Mouse (Mus musculus): ENCODE results near the gene Phb. TPM values are rescaled to one million over a fixed set of nuclear protein-coding genes. Genes with fewer than 3 reads are reported as not detected.

Phb gene
- polyA plus RNA-seq, 1 experiment from 2014 or later, result 147 TPM

DNA sequence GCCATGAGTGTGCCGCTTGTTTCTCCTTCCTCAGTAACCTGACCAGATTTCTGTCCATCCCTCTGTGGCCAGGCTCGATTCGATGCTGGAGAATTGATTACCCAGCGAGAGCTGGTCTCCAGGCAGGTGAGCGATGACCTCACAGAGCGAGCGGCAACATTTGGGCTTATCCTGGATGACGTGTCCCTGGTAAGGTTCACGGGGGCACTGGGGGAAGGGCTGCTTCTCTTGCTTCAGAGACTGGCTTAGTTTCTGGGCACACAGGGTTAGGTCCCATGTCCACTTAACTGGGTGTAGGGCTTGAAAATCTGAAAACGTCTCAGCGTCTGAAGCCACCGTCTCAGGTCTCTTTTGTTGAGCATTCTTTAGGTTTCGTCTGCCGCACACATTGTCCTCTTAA is 8.7 kb downstream of the Phb start:
- H3K27ac ChIP-seq (ENCODE audit: low read depth, low read length), result no peak overlapping the region
- H3K4me2 ChIP-seq (replicated peaks; ENCODE audit: low read depth), result no peak overlapping the region
- peaks cover 85% of the 10 kb centered on the region for H3K36me3 ChIP-seq (ENCODE audit: control insufficient read depth, insufficient read depth)

DNA sequence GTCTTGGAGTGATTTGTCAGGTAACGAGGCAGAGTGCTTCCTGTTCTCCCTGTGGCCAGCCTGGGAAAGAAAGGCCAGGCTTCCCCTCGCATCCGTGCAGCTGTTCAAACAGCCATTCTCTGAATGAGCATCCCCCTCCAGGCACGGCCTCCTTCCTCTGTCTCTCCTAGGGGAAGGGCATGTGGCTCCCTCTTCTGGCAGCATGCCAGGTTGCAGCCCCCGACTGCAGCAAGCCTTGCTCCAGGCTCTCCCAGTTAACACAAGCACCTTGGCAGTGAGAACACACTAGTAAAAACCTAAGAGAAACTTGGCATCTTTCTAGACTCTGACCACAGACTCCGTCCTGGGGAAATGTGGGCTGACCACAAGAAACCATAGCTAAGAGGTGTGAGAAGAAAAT is 9.6 kb downstream of the Phb start:
- H3K4me2 ChIP-seq (replicated peaks; ENCODE audit: low read depth), result no peak overlapping the region
- 0 out of 2 replicates have a peak, but pooled peaks have one; percentile 18 for ATAC-seq
- H3K36me3 ChIP-seq (ENCODE audit: control insufficient read depth, insufficient read depth), result peaks cover 83% of the 10 kb centered on the region
- no peak overlapping the region for H3K27ac ChIP-seq (ENCODE audit: low read depth, low read length)
- no peaks in the 10 kb centered on the region for H3K27me3 ChIP-seq (replicated peaks; ENCODE audit: control insufficient read depth, insufficient read depth, low read length)
- no peaks in the 10 kb centered on the region for H3K4me1 ChIP-seq (replicated peaks; ENCODE audit: control insufficient read depth, insufficient read depth, low read length)
- WGBS, result 22% methylated on average over 6 of the region's 6 CpGs
- no peak overlapping the region for H3K4me3 ChIP-seq (ENCODE audit: low read depth, low read length)
- H3K9me3 ChIP-seq (ENCODE audit: control insufficient read depth), result no peaks in the 10 kb centered on the region
- TF ChIP-seq CTCF (IDR thresholded peaks at IDR 0.05; ENCODE audit: low read depth), result peak; percentile 74
- H3K9ac ChIP-seq (ENCODE audit: low read depth, low read length), result no peak overlapping the region

More for the DNA sequence above, 8.7 kb downstream of the Phb start:
- TF ChIP-seq CTCF (IDR thresholded peaks at IDR 0.05; ENCODE audit: low read depth), result no peak
- H3K9ac ChIP-seq (ENCODE audit: low read depth, low read length), result no peak overlapping the region
- no peaks in the 10 kb centered on the region for H3K9me3 ChIP-seq (ENCODE audit: control insufficient read depth)
- WGBS, result 87% methylated on average over 14 of the region's 14 CpGs
- no peaks in the 10 kb centered on the region for H3K27me3 ChIP-seq (replicated peaks; ENCODE audit: control insufficient read depth, insufficient read depth, low read length)
- no peak overlapping the region for H3K4me3 ChIP-seq (ENCODE audit: low read depth, low read length)
- ATAC-seq, result no peak
- no peaks in the 10 kb centered on the region for H3K4me1 ChIP-seq (replicated peaks; ENCODE audit: control insufficient read depth, insufficient read depth, low read length)

DNA sequence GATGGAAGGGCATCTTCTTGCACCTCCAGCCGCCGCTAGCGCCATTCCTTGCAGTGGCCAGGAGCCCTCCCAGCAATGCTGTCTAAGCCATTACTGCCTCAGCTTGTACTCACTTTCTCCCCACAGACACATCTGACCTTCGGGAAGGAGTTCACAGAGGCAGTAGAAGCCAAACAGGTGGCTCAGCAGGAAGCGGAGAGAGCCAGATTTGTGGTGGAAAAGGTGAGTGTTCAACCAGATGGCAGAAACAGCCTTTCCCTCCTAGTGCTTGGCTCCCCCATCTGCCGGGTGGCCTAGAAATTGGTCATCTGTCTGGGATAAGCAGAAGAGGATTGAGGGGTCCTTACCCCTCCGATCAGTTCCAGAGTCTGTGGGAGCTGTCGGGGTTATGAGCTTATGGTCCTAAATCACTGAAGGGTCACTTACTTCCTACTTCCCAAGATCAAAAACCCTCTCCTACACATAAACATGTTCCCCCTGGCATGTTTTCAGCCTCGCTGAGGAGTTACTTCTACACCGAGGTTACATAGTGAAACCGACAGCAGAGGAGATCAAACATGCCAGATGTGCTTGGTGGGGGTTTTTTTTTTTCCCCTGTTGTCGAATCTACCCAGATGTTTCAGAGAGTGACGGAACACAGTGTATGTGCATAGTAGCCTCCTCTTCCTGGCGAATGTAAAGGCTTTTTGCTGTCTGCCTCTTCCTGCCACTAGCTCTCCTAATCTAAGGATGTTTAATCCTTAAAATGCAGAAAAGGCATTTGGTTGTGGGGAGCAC is 11.4 kb downstream of the Phb start:
- peaks cover 79% of the 10 kb centered on the region for H3K36me3 ChIP-seq (ENCODE audit: control insufficient read depth, insufficient read depth)
- TF ChIP-seq CTCF (IDR thresholded peaks at IDR 0.05; ENCODE audit: low read depth), result no peak
- ATAC-seq, result no peak
- no peak overlapping the region for H3K9ac ChIP-seq (ENCODE audit: low read depth, low read length)
- no peak overlapping the region for H3K4me2 ChIP-seq (replicated peaks; ENCODE audit: low read depth)
- H3K27me3 ChIP-seq (replicated peaks; ENCODE audit: control insufficient read depth, insufficient read depth, low read length), result no peaks in the 10 kb centered on the region
- H3K4me3 ChIP-seq (ENCODE audit: low read depth, low read length), result no peak overlapping the region
- H3K27ac ChIP-seq (ENCODE audit: low read depth, low read length), result no peak overlapping the region
- H3K9me3 ChIP-seq (ENCODE audit: control insufficient read depth), result no peaks in the 10 kb centered on the region
- H3K4me1 ChIP-seq (replicated peaks; ENCODE audit: control insufficient read depth, insufficient read depth, low read length), result no peaks in the 10 kb centered on the region
- WGBS, result 84% methylated on average over 14 of the region's 14 CpGs

DNA sequence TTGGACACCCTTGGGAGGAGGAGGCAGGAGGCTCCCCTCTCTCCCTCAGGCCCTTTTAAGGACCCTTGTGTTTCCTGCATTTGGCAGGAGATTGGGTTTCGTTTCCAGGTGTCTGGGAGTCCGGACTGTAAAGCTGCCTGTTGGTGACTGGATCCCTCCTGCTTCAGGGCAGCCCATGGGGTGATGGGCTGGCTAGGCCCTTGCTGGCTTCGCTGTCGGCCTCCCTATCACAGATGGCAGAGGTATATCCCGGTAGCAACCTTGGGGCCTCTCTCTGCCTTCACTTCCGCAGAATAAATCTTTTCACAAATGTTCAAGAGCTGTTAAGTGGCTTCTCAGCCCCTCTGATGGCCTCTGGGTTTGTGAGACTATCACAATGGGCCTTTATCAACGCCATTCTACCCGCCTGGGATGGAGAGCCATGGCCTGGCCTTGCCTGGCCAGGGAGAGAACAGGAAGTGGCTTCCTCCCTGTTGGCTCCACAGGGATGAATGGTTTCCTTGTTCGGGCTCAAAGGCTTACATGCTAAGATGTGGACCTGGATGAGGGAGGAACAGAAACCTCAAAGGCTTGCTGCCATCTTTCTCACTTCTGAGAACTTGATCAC is 15.3 kb downstream of the Phb start:
- H3K27me3 ChIP-seq (replicated peaks; ENCODE audit: control insufficient read depth, insufficient read depth, low read length), result no peaks in the 10 kb centered on the region
- no peaks in the 10 kb centered on the region for H3K4me1 ChIP-seq (replicated peaks; ENCODE audit: control insufficient read depth, insufficient read depth, low read length)
- H3K27ac ChIP-seq (ENCODE audit: low read depth, low read length), result peak overlapping the region; percentile 28; the same call in 1 of the 2 replicates
- H3K4me2 ChIP-seq (replicated peaks; ENCODE audit: low read depth), result no peak overlapping the region
- no peak overlapping the region for H3K9ac ChIP-seq (ENCODE audit: low read depth, low read length)
- WGBS, result 70% methylated on average over 9 of the region's 9 CpGs
- TF ChIP-seq CTCF (IDR thresholded peaks at IDR 0.05; ENCODE audit: low read depth), result no peak
- ATAC-seq, result no peak
- H3K9me3 ChIP-seq (ENCODE audit: control insufficient read depth), result no peaks in the 10 kb centered on the region
- no peak overlapping the region for H3K4me3 ChIP-seq (ENCODE audit: low read depth, low read length)
- peaks cover 46% of the 10 kb centered on the region for H3K36me3 ChIP-seq (ENCODE audit: control insufficient read depth, insufficient read depth)

DNA sequence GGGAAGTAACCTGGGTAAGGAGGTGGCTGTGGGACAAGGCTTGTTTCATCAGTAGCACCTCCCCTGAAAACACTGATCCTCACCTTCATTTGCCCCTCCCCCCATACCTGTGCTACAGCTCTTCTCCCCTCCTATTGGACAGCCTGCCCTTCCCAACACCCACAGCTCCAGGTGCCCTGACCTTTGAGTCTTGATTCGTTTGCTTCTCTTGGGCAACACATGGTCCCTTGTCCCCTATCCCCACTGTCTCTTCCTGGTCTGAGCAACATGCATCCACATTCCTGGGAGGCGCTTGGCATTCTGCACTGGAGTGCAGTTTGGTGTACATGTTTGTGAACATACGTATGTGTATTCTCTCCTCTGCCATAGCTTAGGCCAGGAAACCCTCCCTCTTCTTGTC is 16.2 kb downstream of the Phb start:
- WGBS, result 65% methylated on average over 3 of the region's 3 CpGs
- no peak overlapping the region for H3K27ac ChIP-seq (ENCODE audit: low read depth, low read length)
- peak; percentile 78 for ATAC-seq
- H3K27me3 ChIP-seq (replicated peaks; ENCODE audit: control insufficient read depth, insufficient read depth, low read length), result no peaks in the 10 kb centered on the region
- no peaks in the 10 kb centered on the region for H3K4me1 ChIP-seq (replicated peaks; ENCODE audit: control insufficient read depth, insufficient read depth, low read length)
- H3K36me3 ChIP-seq (ENCODE audit: control insufficient read depth, insufficient read depth), result peaks cover 37% of the 10 kb centered on the region
- no peak overlapping the region for H3K4me2 ChIP-seq (replicated peaks; ENCODE audit: low read depth)
- no peak overlapping the region for H3K4me3 ChIP-seq (ENCODE audit: low read depth, low read length)
- no peaks in the 10 kb centered on the region for H3K9me3 ChIP-seq (ENCODE audit: control insufficient read depth)
- H3K9ac ChIP-seq (ENCODE audit: low read depth, low read length), result no peak overlapping the region
- no peak for TF ChIP-seq CTCF (IDR thresholded peaks at IDR 0.05; ENCODE audit: low read depth)

DNA sequence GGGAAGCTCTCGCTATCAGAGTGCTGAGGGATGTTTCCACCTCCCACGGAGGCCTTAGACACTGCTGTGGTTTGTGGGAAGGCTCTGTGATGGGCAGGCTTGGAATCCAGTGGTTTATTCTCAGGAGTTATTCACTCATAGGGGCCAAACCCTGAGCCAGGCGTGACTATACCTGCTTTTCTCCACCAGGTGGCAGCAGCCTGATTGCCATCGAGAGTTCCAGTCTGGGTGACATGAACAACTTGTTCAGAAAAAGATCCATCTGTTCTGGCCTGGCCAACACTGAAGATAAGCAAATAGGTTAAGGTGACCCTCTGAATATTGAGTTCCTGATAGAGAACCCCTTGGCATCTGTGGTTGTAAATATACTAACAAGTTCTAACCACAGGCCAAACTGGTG is 19.3 kb downstream of the Phb start:
- Histone ChIP-seq H3K4me3 (ENCODE audit: low read depth, low read length) (no peak overlapping the region), H3K36me3 (ENCODE audit: control insufficient read depth, insufficient read depth) (peaks cover 13% of the 10 kb centered on the region; the same call in 1 of the 2 replicates), H3K9ac (ENCODE audit: low read depth, low read length) (no peak overlapping the region), H3K27me3 (replicated peaks; ENCODE audit: control insufficient read depth, insufficient read depth, low read length) (no peaks in the 10 kb centered on the region), H3K27ac (ENCODE audit: low read depth, low read length) (no peak overlapping the region), H3K4me2 (replicated peaks; ENCODE audit: low read depth) (no peak overlapping the region), H3K9me3 (ENCODE audit: control insufficient read depth) (no peaks in the 10 kb centered on the region), H3K4me1 (replicated peaks; ENCODE audit: control insufficient read depth, insufficient read depth, low read length) (no peaks in the 10 kb centered on the region)
- TF ChIP-seq CTCF (IDR thresholded peaks at IDR 0.05; ENCODE audit: low read depth), result peak; percentile 96
- ATAC-seq, result no peak
- 4% methylated on average over 4 of the region's 4 CpGs for WGBS
